Mouse (Mus musculus): ENCODE measurements at regions not wholly inside any gene's neighbourhood (a gene's known extent, or its start where the extent isn't known, plus 50 kb on each side); places are given as distances from the start of the nearest gene placed in this dataset.
"Not testable (repeated sequence)": the region's sequence is repeated elsewhere in the genome, so short reads cannot be mapped to it uniquely, and the experiment has no call there.

DNA sequence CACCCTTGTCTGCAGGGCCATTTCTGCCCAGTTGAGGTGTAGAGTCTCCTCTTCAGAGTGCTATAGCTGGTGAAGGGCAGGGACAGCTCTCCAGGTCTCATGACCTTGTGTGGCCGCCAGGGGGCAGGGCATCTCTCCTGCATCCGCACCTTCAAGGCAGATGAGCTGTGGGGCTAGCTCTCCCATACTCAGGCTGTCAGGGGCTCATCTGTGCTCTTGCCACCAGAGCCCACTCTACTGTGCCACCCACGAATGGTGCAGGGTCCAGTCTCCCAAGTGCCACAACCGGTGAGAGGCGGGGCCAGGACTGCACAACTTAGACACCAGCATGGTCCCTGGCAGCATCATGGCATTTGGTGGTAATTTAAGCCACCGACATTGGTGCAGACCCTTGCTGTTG lies 111.3 kb downstream of the Syt10 start:
- in situ Hi-C loops (cut with MboI; ENCODE audit: low pct_unique_long_range_greater_than_20kb in 1 of 2, low sequenced_read_pairs in 2 of 2, unreplicated experiment in 1 of 2) = loop anchor here in 1 of 2 experiments (25.0 kb wide), 1 partner anchor 482 kb away; the partner anchor contains the start of gene Alg10b

DNA sequence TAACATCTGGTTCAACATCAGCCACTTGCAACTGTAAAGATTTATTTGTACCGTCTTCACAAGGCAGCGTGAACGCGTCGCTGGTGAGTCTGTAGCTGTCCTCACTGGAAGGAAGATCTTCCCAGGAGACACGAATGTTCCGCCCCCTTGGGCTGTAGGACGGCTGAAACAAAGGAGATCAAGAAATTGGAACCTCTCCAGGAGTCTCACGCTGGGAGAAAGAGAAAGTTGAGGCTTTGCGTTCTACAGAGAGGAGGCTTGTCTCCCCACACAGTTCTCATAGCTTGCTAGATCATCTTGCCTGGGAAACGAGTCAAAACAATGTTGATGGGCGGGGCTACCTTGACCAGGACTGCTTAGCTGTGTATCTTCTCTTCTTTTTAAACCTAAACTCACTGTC lies 117.3 kb downstream of the Syt10 start:
- in situ Hi-C loops (cut with MboI; ENCODE audit: low pct_unique_long_range_greater_than_20kb in 1 of 2, low sequenced_read_pairs in 2 of 2, unreplicated experiment in 1 of 2) = no loop called here

DNA sequence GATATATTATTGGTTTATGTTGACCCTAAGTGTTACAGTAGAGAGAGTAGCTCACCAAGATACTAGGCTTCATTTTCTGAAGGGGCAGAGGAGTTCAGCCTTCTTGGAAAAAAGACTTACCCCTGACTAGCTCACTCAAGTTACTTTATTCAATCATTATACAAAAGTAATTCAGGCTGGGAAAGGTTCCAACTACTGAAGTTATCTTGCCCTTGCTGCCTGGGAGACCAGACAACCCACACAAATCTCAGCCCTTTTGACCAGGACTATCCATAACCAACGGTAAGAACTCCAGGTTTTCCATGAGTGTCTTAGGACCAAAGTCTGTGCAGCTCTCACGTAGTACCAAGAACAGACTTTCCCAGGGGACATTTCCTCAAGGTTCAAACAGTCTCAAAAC lies 105.5 kb upstream of the Rabl2 start:
- in situ Hi-C loops (cut with MboI; ENCODE audit: low pct_unique_long_range_greater_than_20kb in 1 of 2, low sequenced_read_pairs in 2 of 2, unreplicated experiment in 1 of 2) = no loop called here

DNA sequence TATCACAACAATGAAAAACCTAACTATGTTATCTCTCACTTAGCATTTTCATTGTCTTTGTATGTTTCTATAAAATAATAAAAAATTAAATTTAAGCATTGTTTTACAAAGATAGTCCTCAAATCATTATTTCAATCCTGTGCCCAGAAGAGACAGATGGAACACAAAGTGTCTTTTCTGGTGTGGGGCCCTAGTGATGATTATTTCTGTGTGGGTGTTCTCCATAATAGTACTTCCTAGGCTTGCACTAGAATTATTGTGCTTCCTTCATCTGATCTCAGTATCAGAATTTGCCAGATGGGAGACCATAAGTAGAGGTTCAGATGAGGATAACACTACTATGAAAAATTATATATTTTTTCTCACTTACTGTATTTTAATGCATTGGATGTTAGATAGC lies 84.6 kb upstream of the Rabl2 start:
- in situ Hi-C loops (cut with MboI; ENCODE audit: low pct_unique_long_range_greater_than_20kb in 1 of 2, low sequenced_read_pairs in 2 of 2, unreplicated experiment in 1 of 2) = no loop called here

DNA sequence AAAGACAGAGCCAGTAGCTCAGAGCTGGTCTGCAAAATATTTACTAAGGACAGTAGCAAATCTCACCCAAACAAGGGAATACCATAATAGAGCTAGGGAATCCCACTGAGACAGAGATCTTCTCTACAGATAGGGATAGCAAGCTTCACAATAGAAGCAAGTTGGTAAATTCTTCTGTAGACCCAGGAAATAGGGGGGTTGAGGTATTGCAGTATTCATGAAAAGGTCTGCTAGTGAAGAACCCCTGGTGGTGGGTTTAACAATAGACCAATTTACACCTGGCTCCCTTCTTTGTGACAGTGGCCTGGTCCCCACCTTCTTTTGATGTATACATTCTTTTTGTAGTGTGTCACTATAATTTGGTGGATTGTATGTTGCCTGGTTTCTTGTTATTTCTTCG lies 64.8 kb upstream of the Rabl2 start:
- in situ Hi-C loops (cut with MboI; ENCODE audit: low pct_unique_long_range_greater_than_20kb in 1 of 2, low sequenced_read_pairs in 2 of 2, unreplicated experiment in 1 of 2) = not testable (repeated sequence)
